Comparison of ENCODE assay signal across 9 mouse cellular contexts in the genomic region with DNA sequence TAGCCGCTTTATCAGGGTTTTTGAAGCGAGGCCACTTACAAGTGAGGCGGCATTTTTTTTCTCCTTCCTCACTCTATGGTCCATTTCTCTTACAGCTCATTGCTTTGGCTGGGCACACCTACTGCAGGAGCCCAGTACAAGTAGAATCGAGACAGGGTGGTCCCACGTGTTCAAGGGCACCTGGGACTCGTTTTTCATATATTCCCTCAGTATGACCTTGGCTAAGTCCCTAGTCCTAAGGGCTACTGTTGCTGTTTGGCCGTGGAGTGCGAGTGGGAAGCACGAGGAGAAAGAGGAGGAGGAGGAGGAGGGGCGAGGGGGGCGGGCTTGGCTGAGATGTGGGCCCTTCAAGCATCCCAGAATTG. TPM values are rescaled to one million over a fixed set of nuclear protein-coding genes. Genes with fewer than 3 reads are reported as not detected.
DNase-seq lines count a peak whose midpoint lies in the region; ATAC-seq and TF ChIP-seq lines count a peak whose summit lies in the region.
"Had no signal": no experiment of that assay in that cellular context is flagged by ENCODE, and none has a peak within 500 bp of the region (broad histone marks: within the 10 kb centered on the region; RNA-seq: fewer than 3 reads in every experiment).

No protein-coding gene starts in this region.

- H3K4me3 ChIP-seq in cerebellum, adult 2 months (replicated peaks; ENCODE audit: insufficient read depth, low read depth, low read length) = peak overlapping the region; percentile 75
- H3K4me3 ChIP-seq in lung, embryonic 15.5 days = peak overlapping the region; percentile 70
- H3K4me3 ChIP-seq in intestine, embryonic 16.5 days (ENCODE audit: low read length) = peak overlapping the region; percentile 67
- H3K4me3 ChIP-seq in neural tube, embryonic 14.5 days (ENCODE audit: low read depth, low read length) = peak overlapping the region; percentile 52

- peak overlapping the region; percentile 70; the same call in 1 of the 2 replicates for H3K9ac ChIP-seq in lung, embryonic 15.5 days
- peak overlapping the region; percentile 76 for H3K9ac ChIP-seq in intestine, embryonic 16.5 days (ENCODE audit: low read depth, low read length)
- H3K9ac ChIP-seq in neural tube, embryonic 14.5 days (replicated peaks; ENCODE audit: low read depth, low read length) = peak overlapping the region; percentile 63; the same call in 1 of the 2 replicates

- DNase-seq in cerebellum, adult 2 months = no peak
- DNase-seq in cerebellum, adult 8-10 months = no peak
- no peak for DNase-seq in lung, postnatal 14 days
- DNase-seq in adrenal gland, postnatal 4 days (ENCODE audit: low spot score in 2 of 2) = no peak
- DNase-seq in layer of hippocampus, postnatal 14 days (ENCODE audit: low spot score in 2 of 2) = no peak

- no peaks in the 10 kb centered on the region for H3K4me1 ChIP-seq in cerebellum, adult 2 months (ENCODE audit: control insufficient read depth, insufficient read depth, low read length)
- H3K4me1 ChIP-seq in lung, embryonic 15.5 days = no peaks in the 10 kb centered on the region
- H3K4me1 ChIP-seq in intestine, embryonic 16.5 days (ENCODE audit: control insufficient read depth, insufficient read depth, low read length) = no peaks in the 10 kb centered on the region
- H3K4me1 ChIP-seq in neural tube, embryonic 14.5 days (ENCODE audit: control insufficient read depth, insufficient read depth, low read length) = no peaks in the 10 kb centered on the region

- H3K9me3 ChIP-seq in lung, embryonic 15.5 days = no peaks in the 10 kb centered on the region
- no peaks in the 10 kb centered on the region for H3K9me3 ChIP-seq in intestine, embryonic 16.5 days (ENCODE audit: control insufficient read depth, low read length)
- H3K9me3 ChIP-seq in neural tube, embryonic 14.5 days (ENCODE audit: control insufficient read depth, low read length) = no peaks in the 10 kb centered on the region

- no peaks in the 10 kb centered on the region for H3K27me3 ChIP-seq in cerebellum, adult 2 months (ENCODE audit: control insufficient read depth, insufficient read depth, low read length)
- no peaks in the 10 kb centered on the region for H3K27me3 ChIP-seq in lung, embryonic 15.5 days
- H3K27me3 ChIP-seq in intestine, embryonic 16.5 days (replicated peaks; ENCODE audit: control insufficient read depth, insufficient read depth, low read length) = no peaks in the 10 kb centered on the region
- no peaks in the 10 kb centered on the region for H3K27me3 ChIP-seq in neural tube, embryonic 14.5 days (ENCODE audit: control insufficient read depth, insufficient read depth, low read length)

- ATAC-seq in lung, embryonic 15.5 days (ENCODE audit: borderline replicate concordance, extremely low read depth, low FRiP score, low TSS enrichment) = no peak
- ATAC-seq in intestine, embryonic 16.5 days = no peak
- peak; percentile 57; the same call in 1 of the 2 replicates for ATAC-seq in neural tube, embryonic 14.5 days (ENCODE audit: low read depth)

- 13% methylated on average over 9 of the region's 11 CpGs for WGBS in cerebellum, adult 2 months
- WGBS in lung, embryonic 15.5 days = 20% methylated on average over 10 of the region's 11 CpGs
- WGBS in intestine, embryonic 16.5 days = 16% methylated on average over 11 of the region's 11 CpGs
- 9% methylated on average over 9 of the region's 11 CpGs for WGBS in neural tube, embryonic 14.5 days

- no peak for TF ChIP-seq POLR2A in cerebellum, adult 2 months (IDR thresholded peaks at IDR 0.05; ENCODE audit: borderline replicate concordance, insufficient read depth, low read length)

- no peaks in the 10 kb centered on the region for H3K36me3 ChIP-seq in lung, embryonic 15.5 days
- H3K36me3 ChIP-seq in intestine, embryonic 16.5 days (ENCODE audit: control insufficient read depth, insufficient read depth, low read length) = no peaks in the 10 kb centered on the region
- no peaks in the 10 kb centered on the region for H3K36me3 ChIP-seq in neural tube, embryonic 14.5 days (ENCODE audit: control insufficient read depth, insufficient read depth, low read length)

- no peak for TF ChIP-seq CTCF in cerebellum, adult 2 months (IDR thresholded peaks at IDR 0.05; ENCODE audit: borderline replicate concordance, insufficient read depth, low read depth, low read length)

- peak overlapping the region; percentile 59 for H3K4me2 ChIP-seq in lung, embryonic 15.5 days
- H3K4me2 ChIP-seq in intestine, embryonic 16.5 days (ENCODE audit: low read depth, low read length) = peak overlapping the region; percentile 66
- peak overlapping the region; percentile 52 for H3K4me2 ChIP-seq in neural tube, embryonic 14.5 days (ENCODE audit: low read depth, low read length)

- H3K27ac ChIP-seq in cerebellum, adult 2 months (ENCODE audit: insufficient read depth, low read length) = peak overlapping the region; percentile 58; the same call in 1 of the 2 replicates
- H3K27ac ChIP-seq in lung, embryonic 15.5 days = no peak overlapping the region
- no peak overlapping the region for H3K27ac ChIP-seq in intestine, embryonic 16.5 days (ENCODE audit: low read length)
- H3K27ac ChIP-seq in neural tube, embryonic 14.5 days (ENCODE audit: low read depth, low read length) = no peak overlapping the region
- H3K27ac ChIP-seq: macrophage had no signal

RNA-seq across cellular contexts. Expression of a gene that starts 0.4 kb away (rescaled TPM):
- polyA plus RNA-seq in cerebellum, adult 2 months (2012; rRNA removed) = 4.2 and 4.9 TPM in 2 replicates
- 10.9 and 11.2 TPM in 2 replicates for polyA plus RNA-seq in lung, embryonic 15.5 days (2015; fragmentation: Nextera tagmentation; extraction: Ambion mirVana)
- polyA plus RNA-seq in intestine, embryonic 16.5 days (2015; fragmentation: Nextera tagmentation; extraction: Ambion mirVana) = 3.7 TPM in 2 replicates
- polyA plus RNA-seq in neural tube, embryonic 14.5 days (2014; fragmentation: Nextera tagmentation; extraction: Ambion mirVana) = 9.8 and 11.3 TPM in 2 replicates
- total RNA-seq in adrenal gland, postnatal 4 days (2021) = 10 to 100 TPM in 1 of 2 experiments, 1 to 10 TPM in 1; 9.3 to 10.4 TPM
- 10 to 100 TPM in 1 of 2 experiments, 1 to 10 TPM in 1; 9.7 to 10.3 TPM for total RNA-seq in layer of hippocampus, postnatal 14 days (2021)

RNA-seq across cellular contexts. Expression of a gene that starts 10.9 kb away (rescaled TPM):
- polyA plus RNA-seq in cerebellum, adult 2 months (2012; rRNA removed) = 15.9 and 17.3 TPM in 2 replicates
- polyA plus RNA-seq in lung, embryonic 15.5 days (2015; fragmentation: Nextera tagmentation; extraction: Ambion mirVana) = 12.1 and 14.6 TPM in 2 replicates
- polyA plus RNA-seq in intestine, embryonic 16.5 days (2015; fragmentation: Nextera tagmentation; extraction: Ambion mirVana) = 5.1 and 6.7 TPM in 2 replicates
- polyA plus RNA-seq in neural tube, embryonic 14.5 days (2014; fragmentation: Nextera tagmentation; extraction: Ambion mirVana) = 13.1 and 15.1 TPM in 2 replicates
- 10 to 100 TPM; 11.6 to 23.3 TPM for total RNA-seq in adrenal gland, postnatal 4 days (2021)
- 10 to 100 TPM; 25.5 to 35.7 TPM for total RNA-seq in layer of hippocampus, postnatal 14 days (2021)

RNA-seq across cellular contexts. Expression of a gene that starts 56.1 kb away (rescaled TPM):
- polyA plus RNA-seq in cerebellum, adult 2 months (2012; rRNA removed) = 219 and 227 TPM in 2 replicates
- 11.0 and 11.4 TPM in 2 replicates for polyA plus RNA-seq in lung, embryonic 15.5 days (2015; fragmentation: Nextera tagmentation; extraction: Ambion mirVana)
- 12.7 and 14.3 TPM in 2 replicates for polyA plus RNA-seq in intestine, embryonic 16.5 days (2015; fragmentation: Nextera tagmentation; extraction: Ambion mirVana)
- 366 and 415 TPM in 2 replicates for polyA plus RNA-seq in neural tube, embryonic 14.5 days (2014; fragmentation: Nextera tagmentation; extraction: Ambion mirVana)
- total RNA-seq in adrenal gland, postnatal 4 days (2021) = 10 to 100 TPM; 17.9 to 20.8 TPM
- 100 to 1,000 TPM; 229 to 257 TPM for total RNA-seq in layer of hippocampus, postnatal 14 days (2021)
- polyA plus RNA-seq: macrophage had no signal

Comparison
In these comparisons a context has a peak if more than half of its experiments do, and no peak if none do; other contexts are left out.
1. RNA of a gene that starts 56.1 kb away (polyA plus RNA-seq): 366 to 415 TPM in neural tube, embryonic 14.5 days and 219 to 227 TPM in cerebellum, adult 2 months; 12.7 to 14.3 TPM in intestine, embryonic 16.5 days and 11.0 to 11.4 TPM in lung, embryonic 15.5 days; every median in the first group is over 10 times any median in the second.
2. Peak in every context shown above with its lines, with median percentiles within 50 percentile points of each other: H3K4me3 ChIP-seq, H3K4me2 ChIP-seq and H3K9ac ChIP-seq.